Mouse (Mus musculus): ENCODE measurements around the gene Gm9821.

Gm9821 gene

GRCm38 (mm10) chr2:91966367-91966766 is 20.9 kb downstream of the Gm9821 start:
- DNase-seq (ENCODE audit: low read depth in 2 of 2, low spot score in 2 of 2) = no peak

- no peak for DNase-seq (ENCODE audit: low read depth in 2 of 2, low spot score in 2 of 2)
Observed at GRCm38 (mm10) chr2:91967962-91968361, 22.5 kb downstream of the Gm9821 start.

- DNase-seq (ENCODE audit: low read depth in 2 of 2, low spot score in 2 of 2) = no peak
Observed at GRCm38 (mm10) chr2:91971231-91972097, 26.0 kb downstream of the Gm9821 start.

- DNase-seq (ENCODE audit: low read depth in 2 of 2, low spot score in 2 of 2) = peak in 1 of 2 experiments; percentile 55
Observed at GRCm38 (mm10) chr2:91972121-91972566, 26.6 kb downstream of the Gm9821 start.

- DNase-seq (ENCODE audit: low read depth in 2 of 2, low spot score in 2 of 2) = no peak
Observed at GRCm38 (mm10) chr2:91973416-91974135, 28.1 kb downstream of the Gm9821 start.

- peak in 1 of 2 experiments; percentile 54 for DNase-seq (ENCODE audit: low read depth in 2 of 2, low spot score in 2 of 2)
Observed at GRCm38 (mm10) chr2:91975581-91976541, 30.4 kb downstream of the Gm9821 start, which contains the start of gene Dgkz. Dgkz (minus strand) TSS chr2:91975864.

- no peak for DNase-seq (ENCODE audit: low read depth in 2 of 2, low spot score in 2 of 2)
Observed at GRCm38 (mm10) chr2:91977960-91978359, 32.5 kb downstream of the Gm9821 start.

- DNase-seq (ENCODE audit: low read depth in 2 of 2, low spot score in 2 of 2) = no peak
Observed at GRCm38 (mm10) chr2:91978547-91978946, 33.0 kb downstream of the Gm9821 start.

GRCm38 (mm10) chr2:91980245-91980644 is 34.7 kb downstream of the Gm9821 start:
- DNase-seq (ENCODE audit: low read depth in 2 of 2, low spot score in 2 of 2) = no peak

GRCm38 (mm10) chr2:91980830-91981229 is 35.3 kb downstream of the Gm9821 start:
- no peak for DNase-seq (ENCODE audit: low read depth in 2 of 2, low spot score in 2 of 2)

GRCm38 (mm10) chr2:91984439-91984838 is 38.9 kb downstream of the Gm9821 start:
- peak; percentile 62 to 69 for DNase-seq (ENCODE audit: low read depth in 2 of 2, low spot score in 2 of 2)

- DNase-seq (ENCODE audit: low read depth in 2 of 2, low spot score in 2 of 2) = no peak
Observed at GRCm38 (mm10) chr2:91984906-91985525, 39.5 kb downstream of the Gm9821 start.

GRCm38 (mm10) chr2:91986071-91986470 is 40.6 kb downstream of the Gm9821 start:
- no peak for DNase-seq (ENCODE audit: low read depth in 2 of 2, low spot score in 2 of 2)

- peak; percentile 80 to 84 for DNase-seq (ENCODE audit: low read depth in 2 of 2, low spot score in 2 of 2)
Observed at GRCm38 (mm10) chr2:91987542-91987941, 42.0 kb downstream of the Gm9821 start.

- DNase-seq (ENCODE audit: low read depth in 2 of 2, low spot score in 2 of 2) = no peak
Observed at GRCm38 (mm10) chr2:91989750-91990149, 44.2 kb downstream of the Gm9821 start.

GRCm38 (mm10) chr2:91993409-91993808 is 47.9 kb downstream of the Gm9821 start:
- no peak for DNase-seq (ENCODE audit: low read depth in 2 of 2, low spot score in 2 of 2)

- DNase-seq (ENCODE audit: low read depth in 2 of 2, low spot score in 2 of 2) = no peak
Observed at GRCm38 (mm10) chr2:91996006-91996405, 50.5 kb downstream of the Gm9821 start.

Measured in CD8-positive naive resting alpha-beta T cell, adult 2 months (primary cell).